Mouse (Mus musculus) heart, embryonic 16.5 days (tissue): Measurements from ENCODE around the gene Med15. TPM values are rescaled to one million over a fixed set of nuclear protein-coding genes. Genes with fewer than 3 reads are reported as not detected.

Experiments
- ATAC-seq: fragments of 200-750 bp; cut with Nextera tagmentation; replicated peaks from 2 replicates; pipeline ENCODE4 v1.8.0; 2017; ENCODE audit warnings: moderate number of reproducible peaks; ENCODE audit not compliant: insufficient read depth, low FRiP score; ENCODE audit errors: extremely low read depth
- H3K27ac ChIP-seq: fragments of 300-500 bp; sonication (generic); 2 replicates; pipeline ENCODE4 v1.5.1; 2014; ENCODE audit warnings: mild to moderate bottlenecking, low read length, control low read depth, moderate library complexity
- H3K27me3 ChIP-seq: fragments of 300-500 bp; sonication (generic); 2 replicates; pipeline ENCODE4 v1.6.1; 2014; ENCODE audit warnings: low read length, mixed read lengths; ENCODE audit not compliant: control insufficient read depth, insufficient read depth
- H3K36me3 ChIP-seq: fragments of 300-500 bp; sonication (generic); 2 replicates; pipeline ENCODE4 v1.6.1; 2014; ENCODE audit not compliant: control insufficient read depth, insufficient read depth
- H3K4me1 ChIP-seq: fragments of 300-500 bp; sonication (generic); 2 replicates; pipeline ENCODE4 v1.6.1; 2014; ENCODE audit warnings: low read length, mixed read lengths; ENCODE audit not compliant: control insufficient read depth, insufficient read depth
- H3K4me2 ChIP-seq: fragments of 300-500 bp; sonication (generic); 2 replicates; pipeline ENCODE4 v1.6.1; 2014; ENCODE audit warnings: low read depth, mild to moderate bottlenecking, control low read depth, low read length
- H3K4me3 ChIP-seq: fragments of 300-500 bp; sonication (generic); 2 replicates; pipeline ENCODE4 v1.5.1; 2014; ENCODE audit warnings: mild to moderate bottlenecking, control low read depth, low read length
- H3K9ac ChIP-seq: fragments of 300-500 bp; sonication (generic); 2 replicates; pipeline ENCODE4 v1.6.1; 2014; ENCODE audit warnings: low read length, control low read depth
- H3K9me3 ChIP-seq: fragments of 300-500 bp; sonication (generic); replicated peaks from 2 replicates; pipeline ENCODE4 v1.6.1; 2016; ENCODE audit warnings: low read length; ENCODE audit not compliant: control insufficient read depth
- WGBS: fragments of 180-500 bp; shearing (Covaris S2); extraction: QIAGEN DNeasy Blood & Tissue Kit; methylation state at CpG from one replicate; pipeline ENCODE4 v1.1.7; 2014; 5-methylcytosine and 5-hydroxymethylcytosine counted together
- polyA plus RNA-seq: library from polyadenylated mRNA; unstranded; fragments of >200 nt; fragmentation: Nextera tagmentation; extraction: Ambion mirVana; gene quantifications from 2 replicates; pipeline ENCODE4 v1.2.1, GENCODE M21; 2015

Med15 gene
- polyA plus RNA-seq, 1 experiment from 2014 or later: 35.9 TPM

- peaks cover 43% of the 10 kb centered on the region for H3K36me3 ChIP-seq
- ATAC-seq: no peak
These were observed 92.7 kb downstream of the Med15 start for GRCm38 (mm10) chr16:17639951-17640350.

DNA sequence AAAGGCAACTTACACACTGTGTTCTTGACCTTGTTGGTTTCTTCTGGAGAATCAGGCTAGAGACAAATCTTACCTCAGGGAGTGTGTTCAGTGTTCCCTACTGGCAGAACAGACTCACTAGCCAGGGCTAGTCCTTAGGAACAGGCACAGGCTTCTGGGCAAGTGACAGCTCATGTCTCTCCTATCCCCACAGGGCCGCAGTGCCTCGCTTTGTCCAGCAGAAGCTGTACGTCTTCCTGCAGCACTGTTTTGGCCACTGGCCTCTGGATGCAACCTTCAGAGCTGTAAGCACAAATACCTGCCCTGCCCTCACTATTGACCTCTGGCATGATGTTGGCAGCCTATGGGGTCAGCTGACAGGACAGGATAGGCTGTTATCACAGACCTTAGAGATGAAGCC, 93.6 kb downstream of the Med15 start:
- H3K27ac ChIP-seq: no peak overlapping the region
- no peak for ATAC-seq
- peaks cover 43% of the 10 kb centered on the region for H3K36me3 ChIP-seq
- H3K27me3 ChIP-seq: no peaks in the 10 kb centered on the region
- WGBS: 90% methylated on average over 3 of the region's 3 CpGs
- H3K9me3 ChIP-seq: no peaks in the 10 kb centered on the region
- no peak overlapping the region for H3K9ac ChIP-seq
- no peak overlapping the region for H3K4me2 ChIP-seq
- peaks cover 12% of the 10 kb centered on the region for H3K4me1 ChIP-seq
- H3K4me3 ChIP-seq: no peak overlapping the region

More at GRCm38 (mm10) chr16:17639951-17640350, 92.7 kb downstream of the Med15 start:
- H3K9me3 ChIP-seq: no peaks in the 10 kb centered on the region
- H3K4me3 ChIP-seq: no peak overlapping the region
- 90% methylated on average over 6 of the region's 6 CpGs for WGBS
- no peak overlapping the region for H3K9ac ChIP-seq
- peaks cover 12% of the 10 kb centered on the region for H3K4me1 ChIP-seq
- H3K4me2 ChIP-seq: no peak overlapping the region
- H3K27me3 ChIP-seq: no peaks in the 10 kb centered on the region
- no peak overlapping the region for H3K27ac ChIP-seq

DNA sequence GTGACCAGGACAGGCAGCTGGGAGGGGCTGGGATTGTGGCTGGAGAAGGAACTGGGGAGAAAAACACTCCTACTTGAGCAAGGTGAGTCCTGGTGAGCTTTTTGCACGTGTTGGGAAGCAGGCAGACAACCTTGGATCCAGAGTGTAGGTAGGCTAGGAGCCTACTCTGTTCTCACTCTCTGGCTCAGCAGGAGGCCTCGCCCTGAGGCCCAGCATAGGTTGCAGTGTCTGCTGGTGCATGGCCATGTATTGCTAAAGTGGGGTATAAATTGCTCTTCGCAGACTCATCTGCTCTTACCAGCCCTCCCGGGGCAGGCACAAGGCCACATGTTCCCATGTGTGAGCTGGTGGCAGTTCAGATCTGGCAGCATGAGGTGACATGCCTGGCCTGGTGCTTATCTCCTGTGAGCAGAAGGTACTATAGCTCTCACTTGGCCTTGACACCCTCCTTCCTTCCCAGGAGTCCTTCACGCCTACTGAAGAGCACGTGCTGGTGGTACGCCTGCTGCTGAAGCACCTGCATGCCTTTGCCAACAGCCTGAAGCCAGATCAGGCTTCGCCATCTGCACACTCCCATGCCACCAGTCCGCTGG, 94.6 kb downstream of the Med15 start:
- H3K9ac ChIP-seq: no peak overlapping the region
- 80% methylated on average over 9 of the region's 9 CpGs for WGBS
- H3K4me2 ChIP-seq: no peak overlapping the region
- no peak overlapping the region for H3K27ac ChIP-seq
- no peak overlapping the region for H3K4me3 ChIP-seq
- peaks cover 40% of the 10 kb centered on the region for H3K36me3 ChIP-seq
- peaks cover 12% of the 10 kb centered on the region for H3K4me1 ChIP-seq
- no peaks in the 10 kb centered on the region for H3K27me3 ChIP-seq
- ATAC-seq: no peak
- no peaks in the 10 kb centered on the region for H3K9me3 ChIP-seq

GRCm38 (mm10) chr16:17637610-17638009, 95.1 kb downstream of the Med15 start:
- H3K4me1 ChIP-seq: peaks cover 12% of the 10 kb centered on the region
- no peak overlapping the region for H3K9ac ChIP-seq
- ATAC-seq: no peak
- WGBS: 83% methylated on average over 2 of the region's 2 CpGs
- no peak overlapping the region for H3K4me2 ChIP-seq
- no peaks in the 10 kb centered on the region for H3K27me3 ChIP-seq
- no peak overlapping the region for H3K4me3 ChIP-seq
- peaks cover 39% of the 10 kb centered on the region for H3K36me3 ChIP-seq
- H3K9me3 ChIP-seq: no peaks in the 10 kb centered on the region
- no peak overlapping the region for H3K27ac ChIP-seq

DNA sequence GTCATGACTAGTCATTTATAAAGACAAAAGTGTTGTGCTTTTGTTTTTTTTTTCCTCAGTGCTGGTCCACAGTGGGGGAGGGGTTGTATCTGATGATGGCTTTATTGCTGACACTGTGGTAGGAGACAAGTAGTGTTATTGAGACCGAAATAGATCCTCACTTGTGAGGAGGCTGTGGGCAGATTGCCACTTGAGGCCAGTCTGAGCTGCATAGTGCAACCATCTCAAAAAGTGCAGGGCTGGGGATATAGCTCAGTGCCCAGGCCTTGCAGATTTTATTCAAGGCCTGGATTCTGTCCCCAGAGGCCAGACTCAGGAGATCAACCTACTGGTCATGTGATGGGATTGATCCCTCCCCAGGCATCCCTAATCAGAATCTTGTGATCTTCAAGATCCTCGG, 95.8 kb downstream of the Med15 start:
- Histone ChIP-seq H3K4me1 (peaks cover 12% of the 10 kb centered on the region), H3K27me3 (no peaks in the 10 kb centered on the region), H3K27ac (peak overlapping the region; percentile 33; the same call in 1 of the 2 replicates), H3K36me3 (peaks cover 36% of the 10 kb centered on the region), H3K4me2 (no peak overlapping the region), H3K9me3 (no peaks in the 10 kb centered on the region), H3K9ac (no peak overlapping the region), H3K4me3 (no peak overlapping the region)
- 0 out of 2 replicates have a peak, but pooled peaks have one; percentile 57 for ATAC-seq
- WGBS: 49% methylated on average over 2 of the region's 2 CpGs

DNA sequence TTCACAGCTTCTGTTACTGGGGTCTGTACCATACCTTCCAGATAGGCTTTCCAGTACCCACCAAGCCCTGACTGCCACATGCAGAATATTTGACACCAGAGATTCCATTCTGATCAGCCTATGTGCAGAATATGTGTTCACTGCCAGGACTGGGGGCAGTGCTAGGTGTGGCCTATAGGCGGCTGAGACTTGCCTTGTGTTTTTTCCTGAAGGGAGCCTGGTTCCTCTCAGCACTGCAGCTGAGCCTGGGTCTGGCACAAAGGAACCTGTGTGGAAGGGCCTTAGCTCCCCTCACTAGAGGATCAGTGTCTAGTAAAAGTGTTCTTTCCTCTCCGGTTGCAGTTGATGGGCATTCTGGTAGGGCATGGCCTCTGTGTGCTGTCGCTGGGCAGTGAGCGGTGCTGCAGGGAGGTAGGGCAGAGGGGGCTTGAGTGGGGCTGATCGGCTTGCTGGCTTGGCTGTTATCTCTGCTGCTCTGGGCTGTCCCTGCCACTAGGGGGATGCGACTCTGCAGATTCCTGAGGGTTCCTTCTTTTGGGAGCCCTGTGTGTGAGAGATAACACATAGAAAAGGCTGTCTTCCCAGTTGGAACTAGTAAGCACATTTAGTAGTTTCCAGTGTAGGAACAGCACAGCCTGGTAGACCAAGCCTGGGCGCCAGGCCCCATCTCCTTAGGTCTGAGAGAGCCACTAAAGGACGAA, 99.1 kb downstream of the Med15 start:
- ATAC-seq: no peak
- H3K9ac ChIP-seq: no peak overlapping the region
- no peaks in the 10 kb centered on the region for H3K9me3 ChIP-seq
- peaks cover 34% of the 10 kb centered on the region for H3K36me3 ChIP-seq
- no peak overlapping the region for H3K4me2 ChIP-seq
- WGBS: 65% methylated on average over 8 of the region's 8 CpGs
- no peak overlapping the region for H3K4me3 ChIP-seq
- peaks cover 12% of the 10 kb centered on the region for H3K4me1 ChIP-seq
- no peak overlapping the region for H3K27ac ChIP-seq
- no peaks in the 10 kb centered on the region for H3K27me3 ChIP-seq

DNA sequence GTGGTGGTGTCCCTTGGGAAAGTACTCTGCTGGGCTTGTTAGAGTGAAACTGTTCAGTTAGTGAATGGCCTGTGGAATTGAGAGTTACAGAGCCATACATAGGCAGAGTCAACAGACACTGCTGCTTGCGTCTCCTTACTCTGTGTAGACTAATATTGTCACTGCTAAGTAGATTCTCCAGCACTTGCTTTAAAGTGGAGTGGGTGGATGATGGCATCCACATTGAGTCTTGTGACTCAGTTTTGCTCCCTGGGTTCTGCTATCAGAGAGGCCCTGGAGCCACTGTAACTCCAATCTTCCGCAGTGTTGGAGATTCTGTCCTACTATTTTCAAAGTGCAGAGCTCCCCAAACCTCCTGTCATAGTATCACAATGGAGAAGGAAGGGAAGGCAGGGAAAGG, 100.1 kb downstream of the Med15 start:
- H3K36me3 ChIP-seq: peaks cover 40% of the 10 kb centered on the region
- peaks cover 12% of the 10 kb centered on the region for H3K4me1 ChIP-seq

DNA sequence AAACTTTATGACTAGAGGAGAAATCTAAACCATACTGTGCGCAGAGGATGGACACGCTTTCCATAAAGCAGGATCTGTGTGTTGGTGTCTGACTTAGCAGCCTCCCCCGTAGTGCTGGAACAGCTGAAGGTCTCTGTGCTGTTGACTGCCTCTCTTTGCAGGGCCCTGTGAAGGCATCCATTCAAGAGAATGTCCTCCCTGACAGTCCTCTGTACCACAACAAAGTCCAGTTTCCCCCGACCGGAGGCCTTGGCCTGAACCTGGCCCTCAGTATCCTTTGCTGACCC, 106.5 kb downstream of the Med15 start:
- H3K9me3 ChIP-seq: no peaks in the 10 kb centered on the region
- H3K36me3 ChIP-seq: peaks cover 59% of the 10 kb centered on the region
- no peak overlapping the region for H3K9ac ChIP-seq
- H3K4me1 ChIP-seq: no peaks in the 10 kb centered on the region
- H3K4me3 ChIP-seq: no peak overlapping the region
- 94% methylated on average over 5 of the region's 5 CpGs for WGBS
- no peak for ATAC-seq
- no peaks in the 10 kb centered on the region for H3K27me3 ChIP-seq
- no peak overlapping the region for H3K27ac ChIP-seq
- H3K4me2 ChIP-seq: no peak overlapping the region

More for the DNA sequence above, 100.1 kb downstream of the Med15 start:
- Histone ChIP-seq H3K4me3 (no peak overlapping the region), H3K27ac (no peak overlapping the region), H3K27me3 (no peaks in the 10 kb centered on the region), H3K4me2 (no peak overlapping the region), H3K9me3 (no peaks in the 10 kb centered on the region), H3K9ac (no peak overlapping the region)
- WGBS: 91% methylated on average over 2 of the region's 2 CpGs
- ATAC-seq: no peak

DNA sequence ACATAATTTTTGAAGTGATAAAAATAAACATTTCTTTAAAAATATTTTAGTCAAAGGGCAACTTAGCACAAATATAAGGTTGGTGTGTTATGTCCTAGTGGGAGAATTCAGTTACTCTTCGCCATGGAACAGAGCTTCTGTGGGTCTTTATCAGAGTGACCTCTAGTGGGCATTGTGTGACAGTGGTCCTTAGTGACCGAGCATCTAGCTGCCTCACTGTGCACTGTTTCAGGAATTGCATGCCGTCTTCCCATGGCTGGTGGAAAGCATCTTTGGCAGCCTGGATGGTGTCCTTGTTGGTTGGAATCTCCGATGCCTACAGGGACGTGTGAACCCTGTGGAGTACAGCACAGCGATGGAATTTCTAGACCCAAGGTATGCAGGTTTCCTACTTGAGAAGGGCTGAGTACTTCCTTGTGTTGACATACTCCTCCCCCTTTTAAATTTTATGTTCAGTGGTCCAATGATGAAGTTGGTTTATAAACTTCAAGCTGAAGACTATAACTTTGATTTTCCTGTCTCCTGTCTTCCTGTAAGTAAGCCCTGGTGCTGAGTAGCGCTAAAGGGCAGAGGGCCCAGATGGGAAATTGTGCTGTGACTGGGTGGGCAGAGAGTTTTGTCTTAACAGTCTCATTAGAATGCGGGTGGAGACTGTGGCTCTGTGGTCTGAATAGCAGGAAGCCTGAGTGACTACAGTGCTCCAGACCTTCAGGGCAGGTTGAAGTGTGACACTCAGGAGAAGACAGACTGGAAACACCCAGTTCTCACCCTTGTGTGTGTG, 107.0 kb downstream of the Med15 start:
- Histone ChIP-seq H3K27ac (no peak overlapping the region), H3K9me3 (no peaks in the 10 kb centered on the region)
- no peak for ATAC-seq

More for the DNA sequence above, 107.0 kb downstream of the Med15 start:
- H3K36me3 ChIP-seq: peaks cover 54% of the 10 kb centered on the region
- H3K4me3 ChIP-seq: no peak overlapping the region
- H3K9ac ChIP-seq: no peak overlapping the region
- H3K4me2 ChIP-seq: no peak overlapping the region
- 63% methylated on average over 8 of the region's 8 CpGs for WGBS
- no peaks in the 10 kb centered on the region for H3K4me1 ChIP-seq
- no peaks in the 10 kb centered on the region for H3K27me3 ChIP-seq
